Mouse (Mus musculus) kidney, adult 2 months (tissue): ENCODE results near the gene Ptpn13.

Experiments used
- CTCF ChIP-seq: fragments of 200-500 bp; conservative IDR thresholded peaks from 2 replicates; pipeline ENCODE4 v1.5.1; 2011; ENCODE audit warnings: low read depth, mild to moderate bottlenecking, control low read depth, low read length, moderate library complexity, mixed read lengths; ENCODE audit not compliant: insufficient read depth, insufficient read length
- POLR2A ChIP-seq: fragments of 200-500 bp; IDR thresholded peaks from one replicate; pipeline ENCODE4 v1.6.1; 2011; ENCODE audit warnings: low read depth, low read length, control low read depth

- TF ChIP-seq CTCF (no peak), POLR2A (no peak)
Measured at GRCm38 (mm10) chr5:103412020-103412747, 12.8 kb upstream of the Ptpn13 start.
